Mouse (Mus musculus) kidney, embryonic 16.5 days (tissue): ENCODE measurements around the gene Rab36. TPM values are rescaled to one million over a fixed set of nuclear protein-coding genes. Genes with fewer than 3 reads are reported as not detected.
"Not testable (repeated sequence)": the region's sequence is repeated elsewhere in the genome, so short reads cannot be mapped to it uniquely, and the experiment has no call there.

Experiments used
- ATAC-seq: fragments of 200-750 bp; cut with Nextera tagmentation; 2 replicates; pipeline ENCODE4 v1.8.0; 2017; ENCODE audit warnings: moderate TSS enrichment; ENCODE audit not compliant: low FRiP score, low TSS enrichment
- H3K27ac ChIP-seq: fragments of 300-500 bp; sonication (generic); 2 replicates; pipeline ENCODE4 v1.5.1; 2014; ENCODE audit warnings: low read length
- H3K27me3 ChIP-seq: fragments of 300-500 bp; sonication (generic); 2 replicates; pipeline ENCODE4 v1.6.1; 2014; ENCODE audit warnings: low read length, control low read depth, mixed read lengths; ENCODE audit not compliant: insufficient read depth
- H3K36me3 ChIP-seq: fragments of 300-500 bp; sonication (generic); 2 replicates; pipeline ENCODE4 v1.6.1; 2014; ENCODE audit warnings: low read length, control low read depth, mixed read lengths; ENCODE audit not compliant: insufficient read depth
- H3K4me1 ChIP-seq: fragments of 300-500 bp; sonication (generic); 2 replicates; pipeline ENCODE4 v1.6.1; 2014; ENCODE audit warnings: low read length, control low read depth, mixed read lengths; ENCODE audit not compliant: insufficient read depth
- H3K4me2 ChIP-seq: fragments of 300-500 bp; sonication (generic); replicated peaks from 2 replicates; pipeline ENCODE4 v1.6.1; 2014; ENCODE audit warnings: low read depth, low read length
- H3K4me3 ChIP-seq: fragments of 300-500 bp; sonication (generic); 2 replicates; pipeline ENCODE4 v1.5.1; 2014; ENCODE audit warnings: mild to moderate bottlenecking, low read length
- H3K9ac ChIP-seq: fragments of 300-500 bp; sonication (generic); replicated peaks from 2 replicates; pipeline ENCODE4 v1.6.1; 2014; ENCODE audit warnings: low read length
- H3K9me3 ChIP-seq: fragments of 300-500 bp; sonication (generic); 2 replicates; pipeline ENCODE4 v1.6.1; 2016; ENCODE audit warnings: low read length, control low read depth
- WGBS: fragments of 180-500 bp; shearing (Covaris S2); extraction: QIAGEN DNeasy Blood & Tissue Kit; methylation state at CpG from one replicate; pipeline ENCODE4 v1.1.7; 2014; 5-methylcytosine and 5-hydroxymethylcytosine counted together
- polyA plus RNA-seq: library from polyadenylated mRNA; unstranded; fragments of >200 nt; fragmentation: Nextera tagmentation; extraction: Ambion mirVana; gene quantifications from 2 replicates; pipeline ENCODE4 v1.2.1, GENCODE M21; 2015

The Rab36 gene
- polyA plus RNA-seq, 1 experiment from 2014 or later: 10.9 TPM

DNA sequence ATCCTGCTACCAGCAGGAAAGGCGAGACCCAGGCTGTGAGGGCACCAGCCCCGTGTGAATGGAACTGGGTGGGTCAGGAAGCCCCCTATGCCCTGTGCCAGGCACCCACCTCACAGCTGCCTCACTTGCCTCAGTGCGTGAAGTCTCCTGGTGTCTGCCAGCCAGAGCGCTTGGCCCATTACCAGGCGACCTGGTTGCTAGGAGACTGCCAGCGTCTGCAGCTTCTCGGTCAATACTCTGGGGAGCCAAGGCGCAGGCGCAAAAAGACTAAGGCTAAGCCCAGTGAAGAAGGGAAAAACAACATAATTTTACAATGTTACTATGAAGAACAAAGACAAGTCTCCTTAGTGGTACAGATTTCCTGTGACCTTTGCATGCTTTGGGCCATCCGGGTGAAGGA, 4.5 kb upstream of the Rab36 start, which contains the start of gene Rsph14:
Rsph14 (minus strand) TSS at position 192 of the 400 bp plus-strand sequence.
- no peak within 1 kb of the TSS for H3K27ac ChIP-seq
- H3K9ac ChIP-seq: no peak within 1 kb of the TSS
- no peaks in the 10 kb centered on the region for H3K9me3 ChIP-seq
- no peaks in the 10 kb centered on the region for H3K27me3 ChIP-seq
- no peak within 1 kb of the TSS for H3K4me2 ChIP-seq
- no peak within 1 kb of the TSS for H3K4me3 ChIP-seq
- no peaks in the 10 kb centered on the region for H3K36me3 ChIP-seq
- WGBS: 14% methylated on average over 10 of the region's 10 CpGs
- no peak for ATAC-seq
- peaks cover 12% of the 10 kb centered on the region for H3K4me1 ChIP-seq

DNA sequence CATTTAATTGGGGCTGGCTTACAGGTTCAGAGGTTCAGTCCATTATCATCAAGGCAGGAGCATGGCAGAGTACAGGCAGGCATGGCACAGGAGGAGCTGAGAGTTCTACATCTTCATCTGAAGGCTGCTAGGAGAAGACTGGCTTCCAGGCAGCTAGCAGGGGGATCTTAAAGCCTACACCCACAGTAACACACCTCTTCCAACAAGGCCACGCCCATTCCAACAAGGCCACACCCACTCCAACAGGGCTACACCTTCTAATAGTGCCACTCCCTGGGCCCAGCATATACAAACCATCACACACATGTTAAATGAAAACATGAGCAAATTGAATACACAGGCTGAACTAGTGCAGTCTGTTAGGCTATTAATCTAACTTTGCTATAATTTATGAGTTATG, 5.2 kb downstream of the Rab36 start:
- H3K4me3 ChIP-seq, H3K9ac ChIP-seq, H3K27ac ChIP-seq, H3K4me1 ChIP-seq, H3K9me3 ChIP-seq, H3K27me3 ChIP-seq, H3K4me2 ChIP-seq, ATAC-seq, H3K36me3 ChIP-seq: not testable (repeated sequence)
- WGBS: 4% methylated on average over 1 of the region's 1 CpGs

DNA sequence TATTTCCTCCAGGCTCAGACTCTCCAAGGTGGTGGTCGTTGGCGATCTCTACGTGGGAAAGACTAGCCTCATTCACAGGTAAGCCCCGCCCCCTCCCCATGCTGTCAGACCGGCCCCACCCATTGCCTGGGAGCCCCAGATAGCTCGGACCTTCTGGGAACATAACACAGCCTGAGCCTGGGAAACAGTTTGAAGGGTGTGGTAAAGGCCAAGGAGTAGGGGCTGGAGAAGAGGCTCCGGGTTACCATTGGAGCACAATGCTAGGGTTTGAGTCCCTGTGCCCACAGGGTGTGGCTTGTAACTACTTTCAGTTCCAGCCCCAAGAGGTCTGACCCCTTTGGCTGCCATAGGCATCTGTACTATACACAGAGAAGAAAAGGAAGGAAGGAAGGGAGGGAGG, 7.6 kb downstream of the Rab36 start:
- no peak for ATAC-seq
- no peaks in the 10 kb centered on the region; the same call in 1 of the 2 replicates for H3K36me3 ChIP-seq
- 42% methylated on average over 7 of the region's 7 CpGs for WGBS

DNA sequence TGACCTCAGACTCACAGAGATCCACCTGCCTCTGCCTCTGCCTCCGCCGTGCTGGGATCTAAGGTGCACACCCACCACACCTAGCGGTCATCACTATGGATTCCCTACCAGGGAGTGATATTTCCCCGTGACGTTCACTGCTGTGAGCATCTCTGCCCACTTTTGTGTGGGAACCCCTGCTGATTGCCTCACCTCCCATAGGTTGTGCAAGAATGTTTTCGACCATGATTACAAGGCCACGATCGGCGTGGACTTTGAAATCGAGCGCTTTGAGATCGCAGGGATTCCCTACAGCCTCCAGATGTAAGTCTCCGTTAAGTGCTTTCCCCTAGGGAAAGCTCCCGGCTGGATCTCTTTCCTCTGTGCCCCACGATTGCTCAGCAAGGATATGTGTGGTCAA, 9.0 kb downstream of the Rab36 start:
- no peaks in the 10 kb centered on the region for H3K27me3 ChIP-seq
- no peak overlapping the region for H3K27ac ChIP-seq
- 95% methylated on average over 15 of the region's 15 CpGs for WGBS
- no peak overlapping the region for H3K4me2 ChIP-seq
- no peaks in the 10 kb centered on the region; the same call in 1 of the 2 replicates for H3K36me3 ChIP-seq
- H3K4me1 ChIP-seq: no peaks in the 10 kb centered on the region
- no peaks in the 10 kb centered on the region for H3K9me3 ChIP-seq
- no peak for ATAC-seq
- H3K9ac ChIP-seq: no peak overlapping the region
- no peak overlapping the region for H3K4me3 ChIP-seq

More for the DNA sequence above, 7.6 kb downstream of the Rab36 start:
- Histone ChIP-seq H3K4me3 (no peak overlapping the region), H3K9me3 (no peaks in the 10 kb centered on the region), H3K4me1 (no peaks in the 10 kb centered on the region), H3K27ac (no peak overlapping the region), H3K4me2 (no peak overlapping the region), H3K9ac (no peak overlapping the region), H3K27me3 (no peaks in the 10 kb centered on the region)

DNA sequence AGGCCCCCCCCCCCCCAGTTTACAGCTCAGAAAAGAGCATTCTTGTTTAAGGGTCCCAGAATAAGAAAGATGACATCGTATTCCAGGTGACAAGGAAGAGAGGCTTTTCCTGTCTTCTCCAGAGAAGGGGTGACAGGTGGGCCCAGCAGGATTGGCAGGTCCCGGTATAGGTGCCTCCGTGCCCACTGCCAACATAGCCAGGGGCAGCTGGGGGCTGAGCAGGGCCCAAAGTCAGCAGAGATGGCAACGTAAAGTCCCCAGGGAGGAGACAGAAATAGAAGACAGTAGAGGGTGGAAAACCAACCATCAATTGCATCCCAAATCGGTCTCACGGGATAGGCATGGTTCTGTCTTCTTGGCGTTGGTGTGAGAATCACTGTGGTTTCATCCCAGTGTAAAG, 11.9 kb downstream of the Rab36 start:
- H3K27ac ChIP-seq: no peak overlapping the region
- H3K27me3 ChIP-seq: no peaks in the 10 kb centered on the region
- no peaks in the 10 kb centered on the region for H3K9me3 ChIP-seq
- WGBS: 84% methylated on average over 7 of the region's 7 CpGs
- no peaks in the 10 kb centered on the region; the same call in 1 of the 2 replicates for H3K36me3 ChIP-seq
- H3K4me3 ChIP-seq: no peak overlapping the region
- no peaks in the 10 kb centered on the region for H3K4me1 ChIP-seq
- no peak for ATAC-seq
- no peak overlapping the region for H3K4me2 ChIP-seq
- H3K9ac ChIP-seq: no peak overlapping the region

DNA sequence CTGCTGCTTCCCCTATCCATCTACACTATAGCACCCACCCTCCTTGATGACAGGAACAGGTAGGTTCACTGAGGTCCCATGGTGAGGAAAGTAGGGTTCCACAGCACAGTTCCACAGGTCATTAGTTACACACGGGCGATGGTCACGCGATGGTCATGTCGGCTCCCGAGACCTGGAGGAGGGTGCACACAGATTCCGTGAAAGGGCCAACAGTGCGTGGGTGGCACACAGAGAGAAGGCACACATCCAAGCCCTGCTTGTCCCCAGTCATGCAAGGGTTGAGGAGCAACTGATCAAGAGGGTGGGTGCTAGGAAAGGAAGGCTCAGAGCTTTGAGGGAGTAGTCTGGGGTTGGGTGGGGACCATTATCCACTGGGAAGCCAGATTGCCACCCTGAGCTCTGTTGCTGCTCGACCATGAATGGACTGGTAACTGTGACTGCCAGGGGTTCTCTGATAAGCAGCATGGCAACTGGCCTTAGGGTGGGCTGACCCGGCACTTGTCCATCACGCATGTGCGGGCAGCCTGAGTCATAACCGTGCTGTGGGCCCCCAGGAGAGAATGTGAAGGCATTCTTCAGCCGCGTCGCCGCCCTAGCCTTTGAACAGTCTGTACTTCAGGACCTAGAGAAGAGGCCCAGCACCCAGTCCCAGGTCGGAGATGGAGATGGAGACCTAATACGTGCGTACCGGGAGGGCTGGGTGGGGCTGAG, 14.7 kb downstream of the Rab36 start:
- H3K4me1 ChIP-seq: peaks cover 6% of the 10 kb centered on the region; the same call in 1 of the 2 replicates
- ATAC-seq: 0 out of 2 replicates have a peak, but pooled peaks have one; percentile 6
- H3K27me3 ChIP-seq: no peaks in the 10 kb centered on the region
- no peaks in the 10 kb centered on the region for H3K36me3 ChIP-seq
- H3K9ac ChIP-seq: no peak overlapping the region
- H3K9me3 ChIP-seq: no peaks in the 10 kb centered on the region
- H3K27ac ChIP-seq: no peak overlapping the region
- H3K4me3 ChIP-seq: no peak overlapping the region
- WGBS: 82% methylated on average over 21 of the region's 21 CpGs
- H3K4me2 ChIP-seq: no peak overlapping the region

DNA sequence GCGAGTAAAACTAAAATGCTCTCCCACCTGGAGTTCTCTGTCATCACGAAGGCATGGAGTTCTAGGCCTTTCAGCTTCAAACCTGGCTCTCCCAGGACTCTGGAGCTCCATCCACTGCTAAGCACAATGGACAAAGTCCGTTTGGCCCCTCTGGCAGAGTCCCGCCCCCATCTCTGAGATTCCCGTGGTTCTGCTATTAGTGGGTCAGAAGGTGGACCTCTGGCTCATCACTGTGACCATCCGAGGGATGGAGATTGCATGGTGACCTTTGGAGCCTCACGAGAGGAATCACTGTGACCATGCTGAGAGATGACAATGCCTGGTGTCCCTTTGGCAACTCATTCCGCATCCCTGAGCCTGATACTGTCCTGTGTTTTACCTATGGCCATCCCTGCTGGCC, 16.0 kb downstream of the Rab36 start:
- WGBS: 77% methylated on average over 8 of the region's 8 CpGs
- Histone ChIP-seq H3K9me3 (no peaks in the 10 kb centered on the region), H3K27me3 (no peaks in the 10 kb centered on the region), H3K36me3 (no peaks in the 10 kb centered on the region), H3K4me1 (peaks cover 7% of the 10 kb centered on the region; the same call in 1 of the 2 replicates), H3K4me2 (no peak overlapping the region), H3K27ac (no peak overlapping the region), H3K9ac (no peak overlapping the region), H3K4me3 (no peak overlapping the region)
- no peak for ATAC-seq

DNA sequence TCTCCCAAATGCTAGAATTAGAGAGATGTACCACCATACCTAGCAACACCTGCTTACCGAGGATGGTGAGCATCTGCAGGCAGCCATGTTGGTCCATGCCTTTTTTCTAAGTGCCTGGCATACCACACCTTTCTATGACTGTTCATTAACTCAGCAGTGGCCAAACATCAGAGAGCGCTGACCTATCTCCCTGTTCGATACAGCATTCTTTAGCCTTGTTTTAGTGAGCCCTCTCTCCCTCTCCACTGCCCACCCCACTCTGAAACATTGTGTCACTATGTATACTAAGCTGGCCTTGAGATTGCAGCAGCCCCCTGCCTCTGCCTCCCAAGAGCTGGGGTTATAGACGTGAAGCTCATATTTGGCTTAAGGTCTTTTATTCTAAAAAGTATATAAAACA, 16.8 kb downstream of the Rab36 start:
- Histone ChIP-seq H3K27ac (no peak overlapping the region), H3K36me3 (no peaks in the 10 kb centered on the region), H3K4me3 (no peak overlapping the region), H3K4me1 (peaks cover 7% of the 10 kb centered on the region; the same call in 1 of the 2 replicates), H3K9ac (no peak overlapping the region), H3K9me3 (no peaks in the 10 kb centered on the region), H3K27me3 (no peaks in the 10 kb centered on the region), H3K4me2 (no peak overlapping the region)
- 84% methylated on average over 4 of the region's 4 CpGs for WGBS
- ATAC-seq: no peak

DNA sequence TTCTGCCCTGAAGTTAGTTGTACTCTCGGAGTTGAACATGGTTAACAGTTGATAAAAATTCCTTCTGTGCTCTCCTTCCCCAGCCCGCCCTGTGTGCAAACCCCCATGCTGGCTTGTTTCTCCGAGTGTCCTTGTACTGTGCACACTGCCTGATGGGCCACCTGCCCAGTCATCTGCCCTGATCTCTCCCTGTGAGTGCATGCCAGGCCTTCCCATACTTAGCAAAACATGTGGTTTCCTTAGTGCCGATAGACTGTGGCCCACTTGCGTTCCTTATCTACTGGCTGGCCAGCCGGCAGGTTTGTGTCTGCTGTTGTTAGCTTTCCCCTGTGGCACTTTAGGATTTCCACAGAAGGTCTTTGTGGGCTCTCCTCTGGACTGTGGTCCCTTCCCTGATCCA, 17.3 kb downstream of the Rab36 start:
- WGBS: 75% methylated on average over 6 of the region's 6 CpGs

DNA sequence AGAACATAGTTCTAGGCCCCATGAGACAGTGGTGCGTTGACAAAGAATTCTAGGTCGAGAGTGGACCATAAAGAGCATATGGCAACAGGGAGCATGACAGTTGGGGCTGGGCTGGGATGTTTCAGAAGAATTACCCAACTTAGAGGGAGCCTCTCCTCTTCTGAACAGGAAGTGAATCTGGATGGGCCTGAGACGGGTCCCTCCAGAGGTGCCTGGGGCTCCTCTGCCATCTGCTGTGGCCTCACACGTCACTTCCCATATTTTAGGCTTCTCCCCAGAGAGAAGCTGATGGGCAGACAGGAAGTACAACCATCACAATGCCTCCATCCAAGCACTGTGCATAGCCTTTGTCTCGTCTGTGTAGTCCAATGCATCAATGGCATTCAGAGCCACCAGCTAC, 18.8 kb downstream of the Rab36 start:
- Histone ChIP-seq H3K4me2 (no peak overlapping the region), H3K27ac (no peak overlapping the region), H3K27me3 (no peaks in the 10 kb centered on the region), H3K36me3 (no peaks in the 10 kb centered on the region), H3K9me3 (no peaks in the 10 kb centered on the region), H3K9ac (no peak overlapping the region), H3K4me3 (no peak overlapping the region), H3K4me1 (peaks cover 15% of the 10 kb centered on the region)
- ATAC-seq: no peak
- WGBS: 63% methylated on average over 5 of the region's 5 CpGs

More for the DNA sequence above, 17.3 kb downstream of the Rab36 start:
- Histone ChIP-seq H3K36me3 (no peaks in the 10 kb centered on the region), H3K4me3 (no peak overlapping the region), H3K9me3 (no peaks in the 10 kb centered on the region), H3K4me2 (no peak overlapping the region), H3K27ac (no peak overlapping the region), H3K27me3 (no peaks in the 10 kb centered on the region), H3K4me1 (peaks cover 7% of the 10 kb centered on the region; the same call in 1 of the 2 replicates), H3K9ac (no peak overlapping the region)
- no peak for ATAC-seq
